Mouse (Mus musculus) liver, adult 2 months (tissue): ENCODE results near the gene Dpyd.

ENCODE experiments used
- CTCF ChIP-seq: fragments of 200-500 bp; IDR thresholded peaks from 2 replicates; pipeline ENCODE4 v1.5.1; 2011; ENCODE audit warnings: low read depth, low read length, control low read depth
- POLR2A ChIP-seq: fragments of 200-500 bp; IDR thresholded peaks from 2 replicates; pipeline ENCODE4 v1.6.1; 2011; ENCODE audit warnings: low read length, control low read depth; ENCODE audit not compliant: insufficient read depth; ENCODE audit errors: extremely low read depth

- TF ChIP-seq CTCF (no peak), POLR2A (no peak)
These were observed 807.0 kb downstream of the Dpyd start for GRCm38 (mm10) chr3:119368931-119369330.
